Mouse (Mus musculus) forebrain, embryonic 11.5 days (tissue): ENCODE measurements around the gene Zmiz1. TPM values are rescaled to one million over a fixed set of nuclear protein-coding genes. Genes with fewer than 3 reads are reported as not detected.

Experiments
- ATAC-seq: fragments of 200-750 bp; cut with Nextera tagmentation; replicated peaks from 2 replicates; pipeline ENCODE4 v1.8.0; 2017; ENCODE audit warnings: moderate TSS enrichment; ENCODE audit not compliant: low FRiP score
- DNase-seq: peaks from one replicate; pipeline ENCODE4 v3.0.0-alpha.2; 2017; ENCODE audit warnings: low spot score
- H3K27ac ChIP-seq: fragments of 300-500 bp; sonication (generic); 2 replicates; pipeline ENCODE4 v1.5.1; 2014; ENCODE audit warnings: low read depth, low read length
- H3K27me3 ChIP-seq: fragments of 300-500 bp; sonication (generic); 2 replicates; pipeline ENCODE4 v1.6.1; 2014; ENCODE audit warnings: mild to moderate bottlenecking, low read length, mixed read lengths; ENCODE audit not compliant: control insufficient read depth, insufficient read depth
- H3K36me3 ChIP-seq: fragments of 300-500 bp; sonication (generic); 2 replicates; pipeline ENCODE4 v1.6.1; 2014; ENCODE audit warnings: mild to moderate bottlenecking, low read length, moderate library complexity, mixed read lengths; ENCODE audit not compliant: control insufficient read depth, insufficient read depth
- H3K4me1 ChIP-seq: fragments of 300-500 bp; sonication (generic); replicated peaks from 2 replicates; pipeline ENCODE4 v1.6.1; 2014; ENCODE audit warnings: low read length, mixed read lengths; ENCODE audit not compliant: control insufficient read depth, insufficient read depth
- H3K4me2 ChIP-seq: fragments of 300-500 bp; sonication (generic); 2 replicates; pipeline ENCODE4 v1.6.1; 2014; ENCODE audit warnings: low read depth, mild to moderate bottlenecking, low read length, moderate library complexity, mixed read lengths; ENCODE audit not compliant: severe bottlenecking
- H3K4me3 ChIP-seq: fragments of 300-500 bp; sonication (generic); 2 replicates; pipeline ENCODE4 v1.5.1; 2014; ENCODE audit warnings: low read depth, low read length
- H3K9ac ChIP-seq: fragments of 300-500 bp; sonication (generic); 2 replicates; pipeline ENCODE4 v1.6.1; 2014; ENCODE audit warnings: low read length
- H3K9me3 ChIP-seq: fragments of 300-500 bp; sonication (generic); 2 replicates; pipeline ENCODE4 v1.6.1; 2016; ENCODE audit warnings: low read length, mixed read lengths; ENCODE audit not compliant: control insufficient read depth
- WGBS: fragments of 180-500 bp; shearing (Covaris S2); extraction: QIAGEN DNeasy Blood & Tissue Kit; methylation state at CpG from one replicate; pipeline ENCODE4 v1.1.7; 2014; 5-methylcytosine and 5-hydroxymethylcytosine counted together
- polyA plus RNA-seq: library from polyadenylated mRNA; unstranded; fragments of >200 nt; fragmentation: Nextera tagmentation; extraction: Ambion mirVana; gene quantifications from 2 replicates; pipeline ENCODE4 v1.2.1, GENCODE M21; 2014

Gene Zmiz1
- polyA plus RNA-seq, 1 experiment from 2014 or later: 71.2 TPM

DNA sequence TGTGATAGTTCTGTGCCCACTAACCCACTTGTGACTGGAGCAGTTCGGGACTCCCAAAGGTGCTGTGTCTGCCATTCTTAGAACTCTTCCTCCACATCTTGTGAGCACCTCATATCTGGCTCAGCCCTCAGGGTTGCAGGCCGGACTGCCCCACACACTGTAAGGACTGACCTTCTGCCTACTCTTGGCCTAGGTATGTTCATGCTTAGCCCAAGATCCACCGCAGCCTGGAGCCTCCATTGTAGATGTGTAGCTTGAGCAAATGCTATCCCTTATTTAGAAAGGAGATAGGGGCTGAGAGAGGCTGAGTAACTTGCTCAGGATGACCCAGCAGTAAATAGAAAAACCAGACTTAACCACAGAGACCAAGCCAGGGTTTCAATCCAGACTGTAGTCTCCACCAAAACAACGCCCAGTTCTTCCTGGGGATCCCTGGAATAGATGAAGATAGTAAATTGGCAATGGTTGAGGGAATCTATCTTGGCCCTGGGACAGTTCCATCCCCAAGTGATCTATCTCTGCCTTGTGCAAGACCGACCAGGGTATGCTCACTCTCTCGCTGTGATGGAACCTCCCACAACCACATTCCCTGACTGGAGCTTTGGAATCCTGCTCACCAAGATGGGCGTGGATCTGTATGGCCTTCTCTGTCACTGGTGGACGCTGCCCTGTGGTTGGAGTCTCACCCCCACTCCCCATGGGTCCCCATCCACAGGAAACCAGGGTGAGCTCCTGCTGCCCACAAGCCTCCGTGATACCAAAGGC is 74.8 kb downstream of the Zmiz1 start:
- no peaks in the 10 kb centered on the region for H3K27me3 ChIP-seq
- no peak overlapping the region for H3K9ac ChIP-seq
- no peak overlapping the region; the same call in 1 of the 2 replicates for H3K27ac ChIP-seq
- ATAC-seq (no peak), DNase-seq (no peak)
- no peaks in the 10 kb centered on the region for H3K9me3 ChIP-seq
- 88% methylated on average over 9 of the region's 9 CpGs for WGBS
- peaks cover 3% of the 10 kb centered on the region for H3K36me3 ChIP-seq
- H3K4me2 ChIP-seq: no peak overlapping the region
- H3K4me1 ChIP-seq: no peaks in the 10 kb centered on the region
- H3K4me3 ChIP-seq: no peak overlapping the region

DNA sequence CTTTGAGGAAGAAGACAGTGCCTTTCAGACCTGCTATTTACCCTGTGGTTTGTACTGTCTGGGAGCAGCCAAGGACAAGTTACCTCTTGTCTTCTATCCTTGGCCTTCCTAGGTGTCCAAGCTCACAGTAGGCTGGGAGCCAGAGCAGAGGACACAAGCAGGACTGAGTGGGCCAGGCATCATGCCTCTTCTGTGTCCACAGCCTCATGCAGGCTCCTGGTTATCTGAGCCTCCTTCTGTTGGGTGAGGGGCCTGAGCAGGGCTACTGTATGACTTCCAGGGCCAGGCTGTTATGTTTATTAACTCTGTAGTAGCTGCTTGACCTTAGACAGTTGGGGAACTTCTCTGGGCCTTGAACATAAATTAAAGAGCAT is 75.4 kb downstream of the Zmiz1 start:
- ATAC-seq (no peak), DNase-seq (no peak)
- no peak overlapping the region; the same call in 1 of the 2 replicates for H3K27ac ChIP-seq

DNA sequence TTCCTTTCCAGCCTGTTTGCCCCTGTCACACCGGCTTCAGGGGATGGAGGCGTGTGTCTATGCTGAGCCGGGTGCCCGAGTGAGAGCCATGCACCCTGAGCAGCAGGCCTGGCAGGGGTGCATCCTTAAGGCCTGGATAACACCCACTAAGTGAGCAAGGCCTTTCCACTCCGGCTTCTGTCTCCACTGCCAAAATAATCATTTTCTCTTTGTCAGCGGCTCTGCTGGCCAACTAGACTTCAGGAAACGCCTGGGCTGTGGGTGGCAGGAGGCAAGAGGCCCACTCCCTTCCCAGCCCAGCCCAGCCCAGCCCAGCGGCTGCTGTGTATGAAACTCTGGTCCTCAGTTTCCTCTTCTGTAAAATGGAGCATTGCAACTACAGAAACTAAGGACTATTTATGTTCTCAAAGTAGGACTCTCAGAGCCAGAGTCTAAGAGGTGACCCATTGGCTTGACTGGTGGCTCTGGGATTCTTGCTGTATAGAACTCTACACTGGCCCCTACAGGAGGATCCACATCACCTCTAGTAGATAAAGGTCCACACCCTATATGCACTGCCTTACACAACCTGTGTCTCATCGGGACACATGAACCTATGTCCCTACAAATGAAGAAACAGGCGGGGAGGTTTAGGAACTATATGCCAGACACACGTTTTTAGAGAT is 76.1 kb downstream of the Zmiz1 start:
- ATAC-seq (no peak), DNase-seq (no peak)
- H3K36me3 ChIP-seq: peaks cover 3% of the 10 kb centered on the region
- 85% methylated on average over 11 of the region's 11 CpGs for WGBS
- no peaks in the 10 kb centered on the region for H3K27me3 ChIP-seq
- H3K9me3 ChIP-seq: no peaks in the 10 kb centered on the region
- no peak overlapping the region for H3K27ac ChIP-seq
- H3K4me3 ChIP-seq: no peak overlapping the region
- H3K4me2 ChIP-seq: no peak overlapping the region
- no peak overlapping the region for H3K9ac ChIP-seq
- no peaks in the 10 kb centered on the region for H3K4me1 ChIP-seq

More for the DNA sequence above, 75.4 kb downstream of the Zmiz1 start:
- Histone ChIP-seq H3K27me3 (no peaks in the 10 kb centered on the region), H3K36me3 (peaks cover 3% of the 10 kb centered on the region), H3K9ac (no peak overlapping the region), H3K4me2 (no peak overlapping the region), H3K4me1 (no peaks in the 10 kb centered on the region), H3K9me3 (no peaks in the 10 kb centered on the region), H3K4me3 (no peak overlapping the region)

DNA sequence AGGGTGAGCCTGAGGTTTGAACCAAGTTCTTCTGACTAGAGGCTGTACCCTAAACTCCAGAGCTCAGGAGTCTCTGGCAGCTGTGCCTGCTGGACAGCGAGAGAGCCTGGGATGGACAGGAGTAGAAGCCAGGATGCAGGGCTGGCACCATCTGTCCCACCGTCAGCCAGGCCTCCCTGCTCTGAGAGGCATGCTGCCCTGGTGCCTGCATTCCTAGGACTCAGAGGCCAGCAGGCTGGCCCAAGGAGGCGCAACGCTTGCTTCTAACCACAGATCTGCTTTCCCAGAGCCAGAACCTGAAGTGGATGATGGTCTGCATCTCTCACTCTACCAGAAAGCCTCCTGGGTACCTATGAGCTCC is 76.6 kb downstream of the Zmiz1 start:
- no peaks in the 10 kb centered on the region for H3K9me3 ChIP-seq
- no peaks in the 10 kb centered on the region for H3K27me3 ChIP-seq
- no peak for DNase-seq
- ATAC-seq: no peak
- H3K36me3 ChIP-seq: peaks cover 3% of the 10 kb centered on the region
- no peaks in the 10 kb centered on the region for H3K4me1 ChIP-seq
- H3K9ac ChIP-seq: no peak overlapping the region
- WGBS: 89% methylated on average over 4 of the region's 4 CpGs
- no peak overlapping the region for H3K4me2 ChIP-seq
- no peak overlapping the region for H3K4me3 ChIP-seq
- no peak overlapping the region for H3K27ac ChIP-seq

DNA sequence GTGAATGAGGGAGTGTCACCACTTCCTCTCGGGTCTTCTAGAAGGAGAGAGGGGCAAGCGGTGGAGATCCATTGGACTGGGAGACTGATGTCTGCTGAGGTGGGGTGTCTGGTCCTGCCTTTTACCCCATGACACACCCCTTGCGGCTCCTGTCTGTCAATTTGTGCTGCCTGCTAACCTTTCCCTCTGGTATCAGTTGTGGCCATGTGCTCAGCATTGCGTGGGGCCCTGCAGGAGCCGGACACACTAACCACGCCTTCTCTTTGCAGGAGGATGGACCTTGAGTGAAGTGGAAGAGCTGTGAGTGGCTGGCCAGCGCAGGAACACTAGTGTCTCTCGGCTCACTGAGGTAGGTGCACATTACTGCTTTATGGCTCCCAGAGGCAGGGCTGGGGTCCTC is 77.5 kb downstream of the Zmiz1 start:
- H3K27ac ChIP-seq: no peak overlapping the region
- no peaks in the 10 kb centered on the region for H3K4me1 ChIP-seq
- no peak overlapping the region for H3K4me2 ChIP-seq
- H3K27me3 ChIP-seq: no peaks in the 10 kb centered on the region
- no peak overlapping the region for H3K4me3 ChIP-seq
- peaks cover 3% of the 10 kb centered on the region for H3K36me3 ChIP-seq
- H3K9ac ChIP-seq: no peak overlapping the region
- WGBS: 93% methylated on average over 8 of the region's 8 CpGs
- ATAC-seq (no peak), DNase-seq (no peak)
- H3K9me3 ChIP-seq: no peaks in the 10 kb centered on the region

DNA sequence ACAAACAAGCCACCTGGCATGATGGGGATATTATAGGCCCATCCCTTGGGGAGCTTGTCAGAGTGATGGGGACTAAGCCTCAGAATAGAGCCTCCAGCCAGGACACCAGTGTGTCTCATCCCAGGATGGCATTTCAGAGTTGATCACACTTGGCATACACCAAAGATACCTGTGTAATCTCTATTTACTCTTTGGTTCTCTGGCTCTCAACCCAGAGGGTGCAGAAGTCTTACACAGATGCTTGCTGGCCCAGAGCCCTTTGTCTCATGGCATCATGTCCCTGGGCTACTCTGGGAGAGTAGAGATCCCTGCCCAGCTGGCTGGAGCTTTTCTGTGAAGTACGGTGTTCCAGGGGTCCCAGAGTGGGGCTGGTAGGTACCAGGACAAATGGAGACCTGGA is 78.4 kb downstream of the Zmiz1 start:
- DNase-seq: no peak
- Histone ChIP-seq H3K4me1 (no peaks in the 10 kb centered on the region), H3K4me3 (no peak overlapping the region), H3K4me2 (no peak overlapping the region), H3K36me3 (peaks cover 3% of the 10 kb centered on the region), H3K27me3 (no peaks in the 10 kb centered on the region), H3K9ac (no peak overlapping the region), H3K27ac (no peak overlapping the region), H3K9me3 (no peaks in the 10 kb centered on the region)
- WGBS: 93% methylated on average over 1 of the region's 1 CpGs
- no peak for ATAC-seq

DNA sequence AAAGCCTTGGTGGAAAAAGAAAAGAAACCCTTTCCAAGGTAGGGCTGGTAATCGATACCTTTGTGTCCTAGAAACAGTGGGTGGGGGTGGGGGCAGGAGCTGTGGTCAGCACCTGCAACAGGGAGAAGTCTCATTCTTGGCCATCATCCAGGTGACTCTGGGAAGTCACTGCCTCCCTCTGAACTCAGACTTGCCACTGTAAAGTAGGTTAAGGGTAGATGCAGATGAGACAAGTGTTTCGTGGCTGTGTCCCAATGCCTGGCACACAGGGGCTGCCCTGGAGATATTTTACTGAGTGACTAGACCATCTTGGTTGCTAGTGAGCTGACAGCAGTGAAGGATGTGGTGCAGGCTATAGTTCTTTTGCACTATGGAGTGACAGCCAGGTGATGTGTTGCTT is 79.5 kb downstream of the Zmiz1 start:
- DNase-seq: no peak
- H3K4me1 ChIP-seq: no peaks in the 10 kb centered on the region

DNA sequence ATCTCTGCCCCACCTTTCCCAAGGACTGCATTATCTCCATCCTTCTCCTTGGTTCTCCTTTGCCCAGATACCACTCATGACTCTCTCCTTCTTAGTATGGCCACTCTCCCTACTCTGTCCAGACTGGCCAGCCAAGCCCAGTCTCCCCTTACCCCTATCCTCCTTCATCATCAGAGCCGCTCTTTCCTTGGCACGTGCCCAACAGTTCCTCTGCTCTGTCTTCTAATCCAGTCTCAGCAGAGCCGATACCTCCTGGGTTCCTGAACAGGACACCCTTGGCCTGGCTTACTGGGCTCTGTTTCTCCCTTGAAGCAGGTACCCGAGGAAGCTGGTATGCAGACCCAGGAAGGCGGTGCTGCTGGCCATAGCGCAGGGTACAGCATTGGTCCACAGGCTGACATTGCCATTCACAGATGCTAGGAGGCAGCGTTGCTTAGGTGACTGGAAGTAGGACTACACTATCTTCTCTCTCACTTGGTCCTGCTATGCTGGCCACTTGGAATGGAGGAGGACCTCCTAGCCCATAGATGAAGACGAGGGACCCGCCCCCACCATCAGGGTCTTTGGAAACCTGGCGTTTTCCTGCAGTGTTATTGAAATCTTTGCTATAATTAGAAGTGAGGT is 80.6 kb downstream of the Zmiz1 start:
- Histone ChIP-seq H3K4me1 (no peaks in the 10 kb centered on the region), H3K36me3 (peaks cover 3% of the 10 kb centered on the region; the same call in 1 of the 2 replicates), H3K9me3 (no peaks in the 10 kb centered on the region), H3K4me2 (no peak overlapping the region), H3K4me3 (no peak overlapping the region), H3K27ac (no peak overlapping the region), H3K9ac (no peak overlapping the region), H3K27me3 (no peaks in the 10 kb centered on the region)
- ATAC-seq: no peak
- DNase-seq: no peak
- WGBS: 90% methylated on average over 10 of the region's 10 CpGs

More for the DNA sequence above, 79.5 kb downstream of the Zmiz1 start:
- WGBS: 92% methylated on average over 2 of the region's 2 CpGs
- Histone ChIP-seq H3K9me3 (no peaks in the 10 kb centered on the region), H3K4me3 (no peak overlapping the region), H3K9ac (no peak overlapping the region), H3K4me2 (no peak overlapping the region), H3K27ac (no peak overlapping the region), H3K36me3 (peaks cover 3% of the 10 kb centered on the region), H3K27me3 (no peaks in the 10 kb centered on the region)
- no peak for ATAC-seq
